Mouse (Mus musculus) brain, embryonic 14.5 days (tissue): ENCODE measurements at regions not wholly inside any gene's neighbourhood (a gene's known extent, or its start where the extent isn't known, plus 50 kb on each side); places are given as distances from the start of the nearest gene placed in this dataset.

Experiments
- CTCF ChIP-seq: fragments of 200-500 bp; IDR thresholded peaks from 2 replicates; pipeline ENCODE4 v1.5.1; 2012; ENCODE audit warnings: inconsistent platforms, mild to moderate bottlenecking, moderate library complexity, borderline replicate concordance; ENCODE audit not compliant: insufficient read depth, insufficient read length; ENCODE audit errors: extremely low read depth
- POLR2A ChIP-seq: fragments of 200-500 bp; IDR thresholded peaks from 2 replicates; pipeline ENCODE4 v1.6.1; 2012; ENCODE audit warnings: mild to moderate bottlenecking, inconsistent platforms, borderline replicate concordance; ENCODE audit not compliant: poor library complexity, insufficient read depth, insufficient read length, severe bottlenecking; ENCODE audit errors: extremely low read depth

- TF ChIP-seq CTCF = no peak
- TF ChIP-seq POLR2A = no peak
Measured at GRCm38 (mm10) chr4:12629375-12629821, 457.6 kb upstream of the Fam92a start.
